Mouse (Mus musculus) embryo, embryonic 10 days (tissue): ENCODE measurements around the gene Cpm.

Source experiments
- DNase-seq: peaks from one replicate; pipeline ENCODE4 v3.0.0-alpha.2; 2015; ENCODE audit warnings: low spot score

The Cpm gene

GRCm38 (mm10) chr10:117649292-117650041 lies 20.2 kb downstream of the Cpm start:
- no peak for DNase-seq

GRCm38 (mm10) chr10:117650042-117650655 lies 20.8 kb downstream of the Cpm start:
- DNase-seq = no peak

GRCm38 (mm10) chr10:117650725-117651124 lies 21.4 kb downstream of the Cpm start:
- DNase-seq = no peak

- no peak for DNase-seq
These were observed 22.5 kb downstream of the Cpm start for GRCm38 (mm10) chr10:117651587-117652377.

GRCm38 (mm10) chr10:117652378-117652774 lies 23.1 kb downstream of the Cpm start:
- DNase-seq = no peak

GRCm38 (mm10) chr10:117652930-117653778 lies 23.9 kb downstream of the Cpm start:
- DNase-seq = no peak

- no peak for DNase-seq
These were observed 24.5 kb downstream of the Cpm start for GRCm38 (mm10) chr10:117653779-117654173.

- DNase-seq = no peak
These were observed 25.4 kb downstream of the Cpm start for GRCm38 (mm10) chr10:117654576-117655123.

GRCm38 (mm10) chr10:117655460-117655859 lies 26.2 kb downstream of the Cpm start:
- no peak for DNase-seq

GRCm38 (mm10) chr10:117655908-117656661 lies 26.8 kb downstream of the Cpm start:
- no peak for DNase-seq

- no peak for DNase-seq
These were observed 27.3 kb downstream of the Cpm start for GRCm38 (mm10) chr10:117656662-117656962.

- DNase-seq = no peak
These were observed 27.8 kb downstream of the Cpm start for GRCm38 (mm10) chr10:117656985-117657658.

- DNase-seq = no peak
These were observed 28.5 kb downstream of the Cpm start for GRCm38 (mm10) chr10:117657659-117658306.

GRCm38 (mm10) chr10:117658522-117659429 lies 29.5 kb downstream of the Cpm start:
- no peak for DNase-seq

- DNase-seq = no peak
These were observed 30.1 kb downstream of the Cpm start for GRCm38 (mm10) chr10:117659430-117659813.

GRCm38 (mm10) chr10:117659819-117660218 lies 30.5 kb downstream of the Cpm start:
- DNase-seq = no peak

- DNase-seq = no peak
These were observed 33.2 kb downstream of the Cpm start for GRCm38 (mm10) chr10:117662316-117663055.
